Mouse (Mus musculus): Measurements from ENCODE around the gene Tbc1d12.

Tbc1d12 gene

GRCm38 (mm10) chr19:38944590-38945307, 108.4 kb downstream of the Tbc1d12 start:
- DNase-seq (ENCODE audit: low read depth, low spot score), result no peak
- Histone ChIP-seq H3K36me3 (ENCODE audit: control insufficient read depth, insufficient read depth, low read length, poor library complexity, severe bottlenecking) (no peaks in the 10 kb centered on the region), H3K27me3 (ENCODE audit: control insufficient read depth, insufficient read depth, low read length, poor library complexity, severe bottlenecking) (no peaks in the 10 kb centered on the region)
